Mouse (Mus musculus) thymus, postnatal 10 days (tissue): ENCODE data around the gene Tecpr2.
A peak's percentile ranks its signal among the peaks of the same experiment; 100 is the strongest.

Experiments used
- DNase-seq, 2 experiments: peaks; one replicate each; pipeline ENCODE4 v3.0.0; 2021; ENCODE audit warnings: low spot score in 2 of 2

Gene Tecpr2

GRCm38 (mm10) chr12:110864008-110864407 lies 25.1 kb upstream of the Tecpr2 start:
- DNase-seq = no peak

DNA sequence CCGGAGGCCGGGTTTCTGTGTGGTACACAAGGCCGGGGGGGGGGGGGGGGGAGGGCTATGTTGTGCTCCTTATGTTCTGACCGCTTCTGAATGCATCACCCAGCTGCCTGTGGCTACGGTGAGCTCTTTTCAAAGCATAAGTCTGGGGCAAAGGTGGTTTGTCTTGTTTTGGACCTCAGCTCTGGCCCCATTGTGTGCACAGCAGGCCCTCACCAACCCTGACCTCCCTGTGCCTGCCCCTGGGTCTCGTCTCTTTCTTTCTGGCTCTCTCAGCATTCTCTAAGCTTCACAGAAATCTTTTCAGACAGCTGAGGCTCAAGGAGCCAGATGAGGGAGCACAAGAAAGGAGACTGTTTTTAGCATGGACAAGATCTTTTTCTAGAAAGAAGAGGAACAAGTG lies 23.5 kb upstream of the Tecpr2 start:
- no peak for DNase-seq

DNA sequence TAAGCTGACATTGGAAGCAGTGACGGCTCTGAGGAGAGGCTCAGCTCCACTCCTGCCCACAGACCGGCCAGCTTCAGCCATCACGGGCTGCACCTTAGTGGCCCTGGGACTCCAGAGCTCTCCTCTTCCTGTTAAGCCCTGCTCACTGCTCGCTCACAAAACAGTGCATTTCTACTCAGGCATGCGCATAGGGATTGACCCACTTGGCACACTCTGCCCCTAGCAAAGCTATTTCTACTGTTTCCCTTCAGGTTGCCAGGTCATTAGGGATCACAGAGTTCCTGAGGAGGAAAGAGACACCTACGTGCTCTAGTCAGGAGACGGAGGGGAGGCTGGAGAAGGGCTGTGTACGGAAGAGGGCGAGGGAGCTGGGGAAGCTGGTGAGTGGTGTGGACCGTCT lies 23.1 kb upstream of the Tecpr2 start:
- no peak for DNase-seq

GRCm38 (mm10) chr12:110870107-110870506 lies 19.0 kb upstream of the Tecpr2 start:
- DNase-seq = no peak

GRCm38 (mm10) chr12:110871247-110871646 lies 17.8 kb upstream of the Tecpr2 start:
- DNase-seq = no peak

DNA sequence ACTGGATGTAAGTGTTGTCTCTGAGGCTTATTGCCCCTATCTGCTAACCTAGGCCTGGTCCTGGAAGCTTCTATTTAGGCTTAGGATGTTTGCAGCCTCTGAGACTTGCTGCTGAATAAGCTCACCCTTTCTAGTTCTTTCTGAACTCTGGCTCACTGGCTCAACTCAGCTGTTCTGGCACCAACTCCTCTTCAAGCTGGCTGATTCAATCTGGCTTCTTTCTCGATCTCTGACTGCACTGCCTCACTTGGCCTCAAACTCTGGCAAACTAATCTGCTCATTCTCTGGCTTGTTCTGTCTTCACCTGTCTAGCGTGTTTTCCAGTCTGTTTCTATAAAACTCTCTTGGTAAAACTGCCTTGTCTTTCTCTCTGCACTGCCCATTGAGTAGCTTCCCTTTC lies 13.7 kb upstream of the Tecpr2 start:
- no peak for DNase-seq

DNA sequence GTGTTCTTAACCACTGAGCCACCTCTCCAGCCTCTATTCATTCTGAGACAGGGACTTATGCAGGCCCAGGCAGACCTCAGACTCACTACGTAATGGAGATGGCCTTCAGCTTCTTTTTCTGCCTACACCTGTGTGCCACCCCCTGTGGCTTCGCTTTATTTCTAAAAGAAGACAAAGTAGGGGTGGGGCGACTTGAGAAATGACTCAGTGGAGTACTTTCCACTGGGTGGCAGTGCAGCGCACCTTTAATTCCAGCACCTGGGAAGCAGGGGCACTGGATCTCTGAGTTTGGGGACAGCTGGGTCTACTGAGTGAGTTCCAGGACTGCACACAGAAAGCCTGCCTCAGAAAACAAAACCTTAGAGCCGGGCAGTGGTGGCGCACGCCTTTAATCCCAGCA lies 6.8 kb upstream of the Tecpr2 start:
- no peak for DNase-seq

DNA sequence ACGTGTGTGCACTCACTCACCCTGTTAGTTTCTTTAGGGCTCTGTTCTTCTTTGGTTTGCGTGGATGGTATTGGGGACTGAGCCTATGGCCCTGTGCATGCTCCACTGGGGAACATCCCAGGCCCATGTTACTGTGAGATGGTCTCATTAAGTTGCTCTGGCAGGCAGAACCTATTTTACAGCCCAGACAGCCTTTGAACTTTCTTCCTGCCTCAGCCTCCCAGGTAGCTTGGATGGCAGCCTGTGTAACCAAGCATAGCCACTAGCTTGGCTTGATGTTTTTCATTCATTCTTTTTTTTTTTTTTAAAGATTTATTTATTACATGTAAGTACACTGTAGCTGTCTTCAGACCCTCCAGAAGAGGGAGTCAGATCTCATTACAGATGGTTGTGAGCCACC lies 3.8 kb upstream of the Tecpr2 start:
- no peak for DNase-seq

DNA sequence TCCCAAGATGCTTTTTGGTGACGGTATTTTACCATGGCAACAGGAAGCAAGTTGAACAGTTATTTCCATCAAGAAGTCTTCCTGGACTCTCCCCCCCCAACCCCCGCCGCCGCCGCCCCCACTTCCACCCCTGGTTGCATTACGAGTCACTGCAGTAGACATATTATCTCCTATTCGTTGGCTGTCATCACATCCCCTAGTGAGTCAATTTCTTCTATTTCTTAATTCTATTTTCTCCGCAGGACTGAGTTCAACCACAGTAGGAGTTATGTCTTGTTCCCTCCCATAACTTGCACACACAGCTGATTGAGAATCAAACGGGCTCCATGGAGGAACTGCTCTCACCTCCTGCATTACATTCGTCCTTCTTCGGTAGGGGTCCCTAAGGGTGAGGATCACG lies 958 bp upstream of the Tecpr2 start:
- DNase-seq = no peak

DNA sequence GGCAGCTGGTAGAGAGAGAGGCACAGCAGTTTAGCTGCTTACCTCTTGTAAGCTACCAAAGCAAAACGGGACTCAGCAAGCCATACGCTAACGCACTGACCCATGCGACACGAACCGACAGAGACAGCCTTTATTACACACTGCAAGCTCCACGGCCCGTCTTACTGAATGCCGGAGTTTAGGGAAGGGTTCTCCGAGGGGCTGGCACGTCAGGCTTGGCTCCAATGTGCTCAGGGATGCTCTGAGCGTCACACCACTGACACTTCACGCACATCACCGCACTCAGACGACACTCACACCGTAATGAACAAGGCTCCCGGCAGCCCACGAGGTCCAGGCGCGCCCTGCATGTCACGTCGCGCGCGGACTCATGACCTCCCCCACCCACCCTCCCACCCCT lies 458 bp upstream of the Tecpr2 start:
- DNase-seq = no peak

- DNase-seq = no peak
Observed at GRCm38 (mm10) chr12:110891887-110892286, 2.8 kb downstream of the Tecpr2 start.

- no peak for DNase-seq
Observed at GRCm38 (mm10) chr12:110902106-110902505, 13.0 kb downstream of the Tecpr2 start.

DNA sequence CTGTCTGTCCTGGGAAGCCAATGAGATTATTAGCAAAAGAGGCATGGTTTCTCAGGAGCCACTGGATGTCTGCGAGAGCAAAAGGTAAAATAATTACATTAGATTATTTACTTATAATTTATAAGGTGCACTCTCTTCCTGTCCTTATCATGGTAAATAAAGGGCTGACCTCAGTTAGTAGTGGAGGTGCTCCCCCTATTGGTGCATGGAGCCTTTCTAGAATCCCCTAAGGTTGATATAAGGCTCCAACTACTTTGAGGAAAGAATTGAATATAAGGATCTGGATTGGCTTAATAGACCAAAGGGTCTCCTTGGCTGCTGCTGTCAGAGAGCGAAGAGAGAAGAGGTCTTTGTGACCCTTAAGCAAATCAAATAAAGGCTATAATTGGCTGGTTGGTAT lies 14.5 kb downstream of the Tecpr2 start:
- peak in 1 of 2 experiments; percentile 28 for DNase-seq

DNA sequence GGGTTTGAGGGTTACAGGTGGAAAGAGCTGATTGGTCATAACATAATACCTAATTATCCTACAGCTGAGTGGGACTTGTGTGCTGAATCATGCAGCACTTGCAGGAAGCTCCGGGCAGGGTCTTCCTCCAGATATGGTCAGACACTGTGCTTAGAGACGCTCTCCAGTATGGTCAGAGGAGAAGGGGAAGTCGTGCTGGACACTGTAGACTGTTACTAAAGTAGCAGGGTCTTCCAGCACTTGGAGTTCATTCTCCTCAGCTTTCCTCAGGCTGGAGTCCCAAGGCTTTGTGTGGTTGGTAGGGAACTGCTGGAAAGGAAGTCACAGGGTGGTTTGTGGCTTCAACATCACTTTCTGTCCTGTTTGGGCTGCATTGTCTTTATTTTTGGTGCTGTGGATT lies 18.8 kb downstream of the Tecpr2 start:
- DNase-seq = no peak

GRCm38 (mm10) chr12:110909962-110910361 lies 20.9 kb downstream of the Tecpr2 start:
- DNase-seq = no peak

GRCm38 (mm10) chr12:110915761-110916160 lies 26.7 kb downstream of the Tecpr2 start:
- no peak for DNase-seq

GRCm38 (mm10) chr12:110920254-110920653 lies 31.2 kb downstream of the Tecpr2 start:
- no peak for DNase-seq

- no peak for DNase-seq
Observed at GRCm38 (mm10) chr12:110921572-110921971, 32.5 kb downstream of the Tecpr2 start.

DNA sequence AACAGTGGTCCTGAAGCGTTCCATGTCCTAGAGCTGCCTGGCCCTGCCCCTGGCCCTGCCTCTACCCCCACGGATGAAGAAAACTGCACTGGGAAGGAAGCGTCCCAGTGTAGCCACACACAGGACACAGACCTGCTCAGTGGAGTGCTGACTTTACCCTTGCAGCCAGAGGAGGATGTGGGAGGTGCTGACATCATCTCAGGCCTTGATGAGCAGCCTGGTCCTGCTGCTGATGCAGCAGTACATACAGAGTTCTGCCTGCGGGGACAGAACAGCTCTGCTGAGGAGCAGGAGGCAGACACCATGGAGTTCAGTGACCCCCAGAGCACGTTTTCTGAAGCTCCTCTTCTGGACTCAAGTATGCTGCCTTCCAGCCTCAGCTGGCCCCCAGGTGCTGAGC lies 43.8 kb downstream of the Tecpr2 start:
- no peak for DNase-seq

DNA sequence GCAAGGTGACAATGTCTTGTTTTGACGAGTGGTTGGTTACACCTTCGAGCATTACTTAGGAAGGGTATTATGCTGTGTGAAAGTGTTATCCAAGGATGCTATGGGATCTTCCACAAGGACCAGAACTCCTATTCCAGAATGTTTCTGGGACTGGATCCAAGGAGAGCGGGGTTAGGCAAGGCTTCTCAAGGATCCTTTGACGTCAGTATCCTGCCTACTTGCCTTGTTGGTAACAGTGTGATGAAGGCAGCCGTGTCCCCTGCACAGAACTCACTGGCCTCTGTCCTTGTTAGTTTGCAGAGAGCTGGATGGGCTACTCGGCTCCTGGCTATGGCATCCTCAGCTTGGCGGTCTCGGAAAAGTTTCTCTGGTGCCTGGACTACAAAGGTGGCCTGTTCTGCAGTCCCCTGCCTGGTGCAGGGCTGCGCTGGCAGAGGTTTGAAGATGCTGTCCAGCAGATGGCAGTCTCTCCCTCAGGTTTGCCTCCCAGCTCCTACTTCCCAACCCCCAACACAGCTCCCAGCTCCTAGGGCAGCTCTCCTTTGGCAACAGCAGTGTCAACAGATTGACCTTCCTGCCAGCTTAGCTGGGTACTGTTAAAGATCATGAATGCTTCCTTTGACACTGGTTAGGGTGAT lies 47.0 kb downstream of the Tecpr2 start:
- DNase-seq = peak; percentile 31 to 59

GRCm38 (mm10) chr12:110937496-110937895 lies 48.4 kb downstream of the Tecpr2 start:
- no peak for DNase-seq

DNA sequence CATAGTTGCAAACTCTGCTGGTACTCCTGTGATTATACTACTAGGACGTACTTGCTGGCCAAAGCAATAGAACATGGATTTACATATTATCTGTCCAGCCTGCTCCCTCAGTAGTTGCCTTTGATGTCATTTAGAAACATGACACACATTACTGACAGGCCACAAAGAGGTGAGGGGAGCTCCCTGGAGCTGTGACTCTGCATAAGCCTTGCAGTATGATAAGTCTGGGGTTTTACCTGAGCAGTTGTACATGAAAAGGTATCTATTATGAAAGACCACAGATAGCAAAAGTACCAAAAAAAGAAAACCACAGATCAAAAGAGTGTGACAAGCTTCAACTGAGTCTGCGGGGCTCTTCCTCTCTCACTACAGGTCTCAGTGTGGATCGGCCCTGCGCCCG lies 50.3 kb downstream of the Tecpr2 start:
- DNase-seq = no peak

DNA sequence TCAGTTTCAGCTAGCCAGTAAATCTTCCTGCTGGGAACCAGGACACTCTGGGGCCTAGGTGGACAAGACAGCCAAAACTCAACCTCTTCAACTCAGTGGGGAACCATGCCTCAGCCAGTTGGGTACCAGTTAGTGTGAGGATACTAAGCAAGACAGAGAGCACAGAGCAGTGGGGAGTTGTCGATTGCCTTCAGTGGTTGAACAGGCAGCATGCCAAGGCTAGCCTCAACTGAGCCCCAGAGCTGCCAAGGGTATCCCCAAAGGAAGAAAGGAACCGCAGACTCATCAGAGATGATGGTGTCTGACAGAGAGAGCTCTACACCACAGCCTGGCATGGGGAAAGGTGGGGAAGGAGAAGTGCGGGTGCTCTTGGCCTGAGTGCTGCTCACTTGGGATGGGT lies 51.8 kb downstream of the Tecpr2 start:
- DNase-seq = no peak

DNA sequence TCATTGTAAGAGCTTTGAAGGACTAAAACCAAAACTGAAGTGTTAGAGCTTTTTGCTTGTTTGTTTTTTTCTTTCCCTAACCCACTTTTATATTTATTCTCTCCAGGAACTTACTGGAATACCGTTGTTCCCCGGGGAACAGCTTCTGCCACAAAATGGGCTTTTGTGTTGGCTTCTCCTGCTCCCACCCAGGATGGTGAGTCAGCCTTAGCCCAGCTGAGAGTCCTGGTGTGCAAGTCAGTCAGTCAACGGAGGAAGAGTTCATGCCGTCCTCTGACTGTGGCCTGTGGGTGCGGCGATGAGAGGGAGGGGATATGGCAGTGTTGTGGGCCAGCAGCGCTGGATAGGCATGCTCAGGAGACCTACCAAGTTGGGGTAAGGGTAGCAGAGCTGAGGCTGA lies 57.2 kb downstream of the Tecpr2 start:
- DNase-seq = no peak
